Mouse (Mus musculus): ENCODE measurements around the gene Rgl2.

The Rgl2 gene

DNA sequence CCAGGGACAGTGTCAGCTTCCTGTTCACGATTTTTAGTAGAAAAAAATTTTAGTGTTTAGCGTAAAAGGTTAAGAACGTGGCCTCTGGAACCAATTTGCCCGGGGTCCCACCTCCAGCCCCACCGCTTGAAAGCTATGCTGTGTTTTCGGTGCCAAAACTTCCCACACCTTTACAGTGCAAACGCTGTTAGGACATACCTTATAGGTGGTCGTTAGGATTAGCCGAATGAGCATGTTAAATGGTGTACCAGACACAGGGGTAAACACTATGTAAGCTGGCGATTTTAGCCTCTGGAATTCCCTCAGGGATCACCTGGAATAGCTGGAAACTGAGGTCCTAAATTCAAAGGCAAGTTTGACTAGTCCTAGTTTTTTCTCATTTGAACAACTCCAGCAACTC is 27.0 kb downstream of the Rgl2 start:
- DNase-seq (ENCODE audit: low read depth, low spot score) = no peak
- Histone ChIP-seq H3K36me3 (ENCODE audit: control insufficient read depth, insufficient read depth, low read length, poor library complexity, severe bottlenecking) (peaks cover 15% of the 10 kb centered on the region), H3K27me3 (ENCODE audit: control insufficient read depth, insufficient read depth, low read length, poor library complexity, severe bottlenecking) (no peaks in the 10 kb centered on the region)

DNA sequence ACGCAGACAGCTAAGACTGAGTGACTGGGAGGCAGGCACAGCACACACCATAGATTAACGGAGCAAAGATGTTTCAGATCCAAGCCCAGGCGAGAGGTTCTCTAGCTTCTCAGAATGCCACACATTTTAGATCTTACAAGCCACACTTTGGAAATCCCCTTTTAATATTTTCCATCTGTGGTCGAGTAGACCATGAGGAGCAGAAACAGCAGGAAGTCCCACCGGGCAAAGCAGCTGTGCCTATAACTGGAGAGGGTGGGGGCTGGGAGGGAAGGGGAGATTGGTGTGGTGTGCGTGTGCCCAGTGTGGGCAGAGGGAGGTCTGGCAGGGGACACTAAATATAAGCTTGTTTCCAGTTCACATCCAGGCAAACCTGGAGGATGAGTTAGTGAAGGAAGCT is 28.1 kb downstream of the Rgl2 start:
- DNase-seq (ENCODE audit: low read depth, low spot score) = no peak
- H3K27me3 ChIP-seq (ENCODE audit: control insufficient read depth, insufficient read depth, low read length, poor library complexity, severe bottlenecking) = no peaks in the 10 kb centered on the region

DNA sequence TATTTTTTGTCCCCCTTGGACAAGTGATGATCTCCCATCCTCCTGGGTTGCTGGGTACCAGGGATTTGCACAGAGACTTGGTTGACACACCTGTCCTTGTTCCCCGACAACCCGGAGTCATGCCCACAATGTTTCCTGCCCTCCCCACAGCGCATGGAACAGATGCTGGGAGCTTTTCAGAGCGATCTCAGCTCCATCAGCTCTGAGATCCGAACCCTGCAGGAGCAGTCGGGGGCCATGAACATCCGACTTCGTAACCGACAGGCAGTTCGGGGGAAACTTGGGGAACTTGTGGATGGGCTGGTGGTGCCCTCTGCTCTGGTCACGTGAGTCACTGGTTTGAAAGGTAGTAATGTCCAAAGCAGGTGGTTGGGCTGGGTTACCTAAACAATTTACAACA is 29.1 kb downstream of the Rgl2 start:
- DNase-seq (ENCODE audit: low read depth, low spot score) = no peak
- H3K27me3 ChIP-seq (ENCODE audit: control insufficient read depth, insufficient read depth, low read length, poor library complexity, severe bottlenecking) = no peaks in the 10 kb centered on the region
- peaks cover 16% of the 10 kb centered on the region for H3K36me3 ChIP-seq (ENCODE audit: control insufficient read depth, insufficient read depth, low read length, poor library complexity, severe bottlenecking)

More for the DNA sequence above, 28.1 kb downstream of the Rgl2 start:
- H3K36me3 ChIP-seq (ENCODE audit: control insufficient read depth, insufficient read depth, low read length, poor library complexity, severe bottlenecking) = peaks cover 14% of the 10 kb centered on the region

DNA sequence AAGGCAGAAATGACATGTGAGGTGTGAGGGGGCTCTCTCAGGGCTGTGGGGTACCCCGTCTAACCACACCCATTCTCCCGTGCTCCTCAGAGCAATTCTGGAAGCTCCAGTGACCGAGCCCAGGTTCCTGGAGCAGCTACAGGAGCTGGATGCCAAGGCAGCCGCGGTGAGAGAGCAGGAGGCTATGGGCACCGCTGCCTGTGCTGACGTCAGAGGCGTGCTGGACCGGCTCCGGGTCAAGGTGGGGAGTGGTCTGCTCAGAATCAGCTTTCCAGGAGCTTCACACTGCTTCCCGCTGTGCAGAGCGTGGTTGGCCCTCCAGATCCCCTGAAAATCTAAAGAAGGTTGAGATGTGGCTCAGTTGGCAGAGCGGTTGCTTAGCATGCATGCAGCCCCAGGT is 29.8 kb downstream of the Rgl2 start:
- H3K27me3 ChIP-seq (ENCODE audit: control insufficient read depth, insufficient read depth, low read length, poor library complexity, severe bottlenecking) = no peaks in the 10 kb centered on the region
- DNase-seq (ENCODE audit: low read depth, low spot score) = no peak
- peaks cover 14% of the 10 kb centered on the region for H3K36me3 ChIP-seq (ENCODE audit: control insufficient read depth, insufficient read depth, low read length, poor library complexity, severe bottlenecking)

DNA sequence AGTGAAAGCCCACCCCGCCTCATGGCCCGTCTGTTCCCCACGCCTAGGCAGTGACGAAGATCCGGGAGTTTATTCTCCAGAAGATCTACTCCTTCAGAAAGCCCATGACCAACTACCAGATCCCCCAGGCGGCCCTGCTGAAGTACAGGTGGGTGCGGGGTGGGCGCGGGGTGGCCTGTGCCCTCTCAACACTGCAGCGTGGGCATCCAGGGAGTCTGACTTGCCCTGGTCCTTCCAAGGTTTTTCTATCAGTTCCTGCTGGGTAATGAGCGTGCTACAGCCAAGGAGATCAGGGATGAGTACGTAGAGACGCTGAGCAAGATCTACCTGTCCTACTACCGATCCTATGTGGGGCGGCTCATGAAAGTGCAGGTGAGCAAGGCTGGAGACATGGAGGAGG is 30.6 kb downstream of the Rgl2 start:
- peaks cover 14% of the 10 kb centered on the region for H3K36me3 ChIP-seq (ENCODE audit: control insufficient read depth, insufficient read depth, low read length, poor library complexity, severe bottlenecking)
- no peak for DNase-seq (ENCODE audit: low read depth, low spot score)
- no peaks in the 10 kb centered on the region for H3K27me3 ChIP-seq (ENCODE audit: control insufficient read depth, insufficient read depth, low read length, poor library complexity, severe bottlenecking)

DNA sequence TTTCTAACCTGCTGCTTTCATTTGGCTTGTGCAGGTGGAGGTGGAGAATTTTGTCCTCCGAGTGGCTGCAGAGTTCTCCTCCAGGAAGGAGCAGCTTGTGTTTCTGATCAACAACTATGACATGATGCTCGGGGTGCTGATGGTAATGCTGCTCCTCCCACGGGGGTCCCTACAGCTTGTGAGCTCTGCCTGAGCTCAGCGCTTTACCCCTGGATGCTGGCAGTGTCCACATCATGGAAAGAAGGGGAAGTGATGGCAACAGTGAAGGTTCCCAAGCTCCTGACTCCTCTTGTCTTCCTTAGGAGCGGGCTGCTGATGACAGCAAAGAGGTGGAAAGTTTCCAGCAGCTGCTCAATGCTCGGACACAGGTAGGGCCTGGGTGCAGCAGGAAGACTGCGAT is 33.5 kb downstream of the Rgl2 start:
- H3K36me3 ChIP-seq (ENCODE audit: control insufficient read depth, insufficient read depth, low read length, poor library complexity, severe bottlenecking) = peaks cover 13% of the 10 kb centered on the region
- DNase-seq (ENCODE audit: low read depth, low spot score) = no peak
- no peaks in the 10 kb centered on the region for H3K27me3 ChIP-seq (ENCODE audit: control insufficient read depth, insufficient read depth, low read length, poor library complexity, severe bottlenecking)

DNA sequence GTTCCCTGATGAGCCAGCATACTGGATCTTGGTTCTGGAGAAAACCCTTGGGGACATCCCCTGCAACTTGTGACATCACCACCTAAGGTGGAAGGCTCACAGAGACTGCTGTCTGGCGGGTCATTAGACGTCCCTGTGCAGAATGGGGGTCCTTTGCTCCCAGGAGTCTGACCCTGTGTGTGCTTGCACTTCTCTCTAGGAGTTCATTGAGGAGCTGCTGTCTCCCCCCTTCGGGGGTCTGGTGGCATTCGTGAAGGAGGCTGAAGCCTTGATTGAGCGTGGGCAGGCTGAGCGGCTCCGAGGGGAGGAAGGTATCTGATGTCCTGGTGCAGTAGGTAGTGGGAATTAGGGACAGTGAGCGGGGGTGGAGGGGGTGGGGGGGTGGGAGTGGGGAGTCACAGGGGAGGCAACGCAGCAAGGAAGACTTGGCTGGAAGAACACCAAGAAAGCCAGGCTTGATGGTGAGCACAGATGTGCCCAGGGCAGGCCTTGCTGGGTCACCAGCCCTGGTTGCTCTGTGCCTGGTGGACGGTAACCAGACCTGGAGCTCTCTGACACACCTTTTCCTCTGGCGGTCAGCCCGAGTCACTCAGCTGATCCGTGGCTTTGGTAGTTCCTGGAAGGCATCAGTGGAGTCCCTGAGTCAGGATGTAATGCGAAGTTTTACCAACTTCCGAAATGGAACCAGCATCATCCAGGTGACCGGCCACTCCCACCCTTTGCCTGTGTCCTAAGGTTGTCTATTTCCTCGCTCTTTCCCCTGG is 35.9 kb downstream of the Rgl2 start:
- H3K27me3 ChIP-seq (ENCODE audit: control insufficient read depth, insufficient read depth, low read length, poor library complexity, severe bottlenecking) = no peaks in the 10 kb centered on the region
- DNase-seq (ENCODE audit: low read depth, low spot score) = no peak
- H3K36me3 ChIP-seq (ENCODE audit: control insufficient read depth, insufficient read depth, low read length, poor library complexity, severe bottlenecking) = peaks cover 4% of the 10 kb centered on the region

DNA sequence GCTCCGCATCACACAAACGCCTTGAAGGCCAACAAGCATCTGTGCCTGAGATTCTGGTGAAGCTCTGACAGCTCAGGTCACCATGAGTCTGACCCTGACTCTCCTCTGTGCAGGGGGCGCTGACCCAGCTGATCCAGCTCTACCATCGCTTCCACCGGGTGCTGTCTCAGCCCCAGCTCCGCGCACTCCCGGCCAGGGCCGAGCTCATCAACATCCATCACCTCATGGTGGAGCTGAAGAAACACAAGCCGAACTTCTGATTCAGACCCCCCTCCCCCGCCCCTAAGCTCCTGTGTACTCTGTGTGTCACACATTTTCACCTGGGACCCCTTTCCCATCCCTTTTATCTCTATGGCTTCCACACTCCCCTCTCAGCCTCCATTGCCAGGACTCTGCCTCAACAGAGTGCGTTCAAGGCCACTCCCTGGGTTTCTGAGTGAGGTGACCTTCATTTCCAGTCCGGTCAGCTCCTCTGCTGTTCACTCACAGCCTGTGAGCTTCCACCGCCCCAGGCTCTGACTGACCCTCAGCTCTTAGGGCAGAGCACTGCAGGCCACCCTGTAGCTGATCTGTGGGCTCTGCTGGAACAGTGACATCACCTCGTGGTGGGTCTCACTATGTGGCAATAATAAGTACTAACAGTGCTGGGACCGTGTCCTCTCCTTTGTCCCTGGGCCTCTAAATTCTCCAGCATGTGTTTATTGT is 36.7 kb downstream of the Rgl2 start:
- no peak for DNase-seq (ENCODE audit: low read depth, low spot score)
- H3K36me3 ChIP-seq (ENCODE audit: control insufficient read depth, insufficient read depth, low read length, poor library complexity, severe bottlenecking) = peaks cover 2% of the 10 kb centered on the region
- H3K27me3 ChIP-seq (ENCODE audit: control insufficient read depth, insufficient read depth, low read length, poor library complexity, severe bottlenecking) = no peaks in the 10 kb centered on the region

DNA sequence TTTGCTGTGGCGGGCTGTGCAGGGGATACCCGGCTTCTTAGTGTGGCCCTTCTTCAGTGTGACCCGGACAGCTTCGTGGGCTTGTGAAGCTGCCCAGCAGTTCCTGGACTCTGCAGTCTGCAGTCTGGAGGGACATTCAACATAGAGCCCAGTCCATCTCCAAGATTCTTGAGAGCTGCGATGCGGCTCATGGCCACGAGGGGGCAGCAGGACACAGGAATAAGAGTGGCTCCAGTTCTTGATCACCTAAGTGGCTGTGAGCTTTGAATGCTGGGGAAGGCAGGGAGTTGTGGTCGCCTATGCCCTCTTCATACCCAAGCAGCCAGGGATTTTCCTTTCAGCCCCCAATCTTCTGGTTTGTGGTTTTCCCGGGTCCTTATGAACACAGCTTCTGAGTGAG is 39.1 kb downstream of the Rgl2 start:
- no peaks in the 10 kb centered on the region for H3K27me3 ChIP-seq (ENCODE audit: control insufficient read depth, insufficient read depth, low read length, poor library complexity, severe bottlenecking)
- DNase-seq (ENCODE audit: low read depth, low spot score) = peak; percentile 92
- H3K36me3 ChIP-seq (ENCODE audit: control insufficient read depth, insufficient read depth, low read length, poor library complexity, severe bottlenecking) = no peaks in the 10 kb centered on the region

DNA sequence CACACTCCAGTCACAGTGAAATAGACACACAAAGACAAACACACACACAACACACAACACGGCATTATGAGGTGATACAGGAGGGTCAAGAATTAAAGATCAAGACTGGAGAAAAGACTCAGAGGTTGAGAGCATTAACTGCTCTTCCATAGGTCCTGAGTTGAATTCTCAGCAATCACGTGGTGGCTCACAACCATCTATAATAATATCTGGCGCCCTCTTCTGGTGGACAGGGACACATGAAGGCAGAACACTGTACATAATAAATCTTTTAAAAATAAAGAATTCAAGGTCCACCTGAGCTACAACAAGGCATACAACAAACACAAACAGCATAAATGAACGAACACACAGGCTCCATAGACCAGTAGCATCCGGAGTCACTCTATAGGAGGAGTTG is 39.6 kb downstream of the Rgl2 start:
- no peaks in the 10 kb centered on the region for H3K27me3 ChIP-seq (ENCODE audit: control insufficient read depth, insufficient read depth, low read length, poor library complexity, severe bottlenecking)
- peak; percentile 88 for DNase-seq (ENCODE audit: low read depth, low spot score)

DNA sequence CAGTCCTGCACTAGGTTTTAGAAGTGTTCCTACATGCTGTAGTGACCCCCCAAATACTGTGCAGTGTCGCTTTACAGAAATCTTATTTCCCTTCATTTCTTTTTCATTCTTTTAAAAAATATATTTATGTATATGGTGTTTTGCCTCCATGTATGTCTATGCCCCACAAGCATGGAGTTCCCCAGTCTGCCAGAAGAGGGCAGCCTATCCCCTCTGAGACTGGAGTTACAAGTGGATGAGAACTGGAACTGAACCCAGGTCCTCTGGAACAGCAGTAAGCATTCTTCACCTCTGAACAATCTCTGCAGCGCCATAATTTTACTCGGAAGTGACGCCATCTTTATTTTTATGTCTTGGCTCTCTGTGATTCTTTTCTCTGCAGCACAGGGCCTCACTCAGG is 40.1 kb downstream of the Rgl2 start:
- peak; percentile 57 for DNase-seq (ENCODE audit: low read depth, low spot score)
- Histone ChIP-seq H3K36me3 (ENCODE audit: control insufficient read depth, insufficient read depth, low read length, poor library complexity, severe bottlenecking) (peaks cover 2% of the 10 kb centered on the region; the same call in 1 of the 2 replicates), H3K27me3 (ENCODE audit: control insufficient read depth, insufficient read depth, low read length, poor library complexity, severe bottlenecking) (no peaks in the 10 kb centered on the region)

More for the DNA sequence above, 39.6 kb downstream of the Rgl2 start:
- no peaks in the 10 kb centered on the region; the same call in 1 of the 2 replicates for H3K36me3 ChIP-seq (ENCODE audit: control insufficient read depth, insufficient read depth, low read length, poor library complexity, severe bottlenecking)

DNA sequence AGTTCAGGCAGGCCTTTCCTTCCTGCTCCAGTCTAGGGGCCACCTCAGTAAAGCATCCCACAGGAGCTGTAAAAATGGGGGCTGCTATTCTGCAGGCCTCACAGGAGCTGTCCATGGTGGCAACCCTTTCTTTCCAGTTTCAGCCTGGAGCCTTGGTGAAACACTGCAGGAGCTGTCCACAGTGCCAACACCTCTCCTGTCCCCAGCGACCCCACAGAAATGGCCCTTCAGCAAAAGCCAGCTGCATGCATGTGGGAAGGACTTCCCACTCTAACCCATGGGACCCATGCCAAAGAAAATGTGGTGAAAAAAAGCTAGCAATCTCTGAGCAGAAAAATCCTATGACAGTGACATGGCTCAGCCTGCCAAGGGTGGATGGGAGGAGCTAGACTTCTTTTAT is 43.3 kb downstream of the Rgl2 start:
- Histone ChIP-seq H3K36me3 (ENCODE audit: control insufficient read depth, insufficient read depth, low read length, poor library complexity, severe bottlenecking) (peaks cover 5% of the 10 kb centered on the region; the same call in 1 of the 2 replicates), H3K27me3 (ENCODE audit: control insufficient read depth, insufficient read depth, low read length, poor library complexity, severe bottlenecking) (no peaks in the 10 kb centered on the region)
- DNase-seq (ENCODE audit: low read depth, low spot score) = no peak

DNA sequence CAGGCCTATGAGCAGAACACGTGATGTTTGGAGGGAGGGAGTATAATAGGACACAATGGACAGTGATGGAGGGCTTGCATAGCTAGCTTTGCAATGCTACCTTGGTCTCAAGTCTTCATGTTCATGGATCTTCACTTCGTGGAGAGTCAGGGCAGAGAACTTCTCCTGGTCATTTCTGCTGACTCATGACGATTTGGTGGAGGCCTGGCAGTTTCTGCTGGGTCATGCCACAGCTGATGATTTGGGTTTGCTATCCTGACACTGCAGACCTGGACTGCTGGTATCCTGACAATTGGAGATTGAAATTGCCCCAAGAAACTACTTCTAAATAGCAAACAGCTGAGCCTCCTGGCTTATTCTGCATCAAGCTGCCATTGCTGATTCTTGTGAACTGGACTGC is 44.2 kb downstream of the Rgl2 start:
- no peaks in the 10 kb centered on the region for H3K27me3 ChIP-seq (ENCODE audit: control insufficient read depth, insufficient read depth, low read length, poor library complexity, severe bottlenecking)
- DNase-seq (ENCODE audit: low read depth, low spot score) = no peak
- peaks cover 5% of the 10 kb centered on the region; the same call in 1 of the 2 replicates for H3K36me3 ChIP-seq (ENCODE audit: control insufficient read depth, insufficient read depth, low read length, poor library complexity, severe bottlenecking)

DNA sequence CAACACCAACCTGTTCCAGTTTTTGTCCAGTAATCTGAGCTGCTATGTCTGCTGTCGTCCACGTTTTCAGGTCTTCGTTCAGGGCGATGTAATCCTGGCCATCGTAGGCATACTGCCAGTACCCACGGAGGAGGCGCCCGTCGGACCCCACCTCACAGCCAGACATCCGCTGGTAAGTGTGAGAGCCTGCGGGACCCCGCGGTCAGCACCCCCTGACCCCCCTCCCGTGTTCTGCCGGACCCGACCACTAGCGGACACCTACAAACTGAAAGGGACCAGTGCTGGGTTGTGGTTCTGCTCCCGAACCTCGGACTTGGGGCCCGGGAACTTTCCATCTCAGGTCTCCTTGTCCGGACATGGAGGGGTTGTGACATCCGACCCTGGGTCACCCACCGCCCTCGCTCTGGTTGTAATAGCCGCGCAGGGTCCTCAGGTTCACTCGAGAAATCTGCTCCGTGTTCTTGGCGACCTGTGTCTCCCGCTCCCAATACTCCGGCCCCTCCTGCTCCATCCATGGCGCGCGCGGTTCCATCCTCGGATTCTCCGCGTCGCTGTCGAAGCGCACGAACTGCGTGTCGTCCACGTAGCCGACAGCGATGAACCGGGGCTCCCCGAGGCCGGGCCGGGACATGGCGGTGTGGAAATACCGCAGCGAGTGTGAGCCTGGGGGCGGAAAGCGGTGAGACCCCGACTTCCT is 48.7 kb downstream of the Rgl2 start:
- no peak for DNase-seq (ENCODE audit: low read depth, low spot score)
- H3K27me3 ChIP-seq (ENCODE audit: control insufficient read depth, insufficient read depth, low read length, poor library complexity, severe bottlenecking) = no peaks in the 10 kb centered on the region
- H3K36me3 ChIP-seq (ENCODE audit: control insufficient read depth, insufficient read depth, low read length, poor library complexity, severe bottlenecking) = peaks cover 5% of the 10 kb centered on the region; the same call in 1 of the 2 replicates

DNA sequence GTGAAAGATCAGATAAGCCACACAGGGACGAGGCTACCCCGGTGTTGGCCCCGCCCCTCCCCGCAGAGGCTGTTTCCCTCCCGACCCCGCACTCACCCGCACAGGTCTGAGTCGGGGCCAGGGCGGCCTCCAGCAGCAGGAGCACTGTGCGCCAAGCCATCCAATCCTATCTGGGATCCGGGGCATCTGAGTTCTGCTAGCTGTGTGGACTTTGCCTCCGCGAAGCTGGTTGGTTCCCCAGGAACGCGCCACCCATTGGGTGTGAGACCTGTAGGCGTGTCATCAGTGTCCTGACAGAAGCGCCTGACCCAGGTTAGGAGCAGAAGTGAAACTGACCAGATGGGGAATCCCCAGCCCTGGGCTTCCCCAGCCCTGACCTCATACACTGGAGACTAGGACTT is 49.3 kb downstream of the Rgl2 start:
- Histone ChIP-seq H3K27me3 (ENCODE audit: control insufficient read depth, insufficient read depth, low read length, poor library complexity, severe bottlenecking) (no peaks in the 10 kb centered on the region), H3K36me3 (ENCODE audit: control insufficient read depth, insufficient read depth, low read length, poor library complexity, severe bottlenecking) (peaks cover 5% of the 10 kb centered on the region; the same call in 1 of the 2 replicates)
- DNase-seq (ENCODE audit: low read depth, low spot score) = peak; percentile 98
